Mouse (Mus musculus): ENCODE data around the gene Sv2c.

Gene Sv2c

GRCm38 (mm10) chr13:95944621-95945020 is 187.8 kb downstream of the Sv2c start:
- no peak for DNase-seq (ENCODE audit: low read depth, low spot score)

GRCm38 (mm10) chr13:95943919-95944318 is 188.5 kb downstream of the Sv2c start:
- DNase-seq (ENCODE audit: low read depth, low spot score) = no peak

GRCm38 (mm10) chr13:95942587-95942986 is 189.8 kb downstream of the Sv2c start:
- no peak for DNase-seq (ENCODE audit: low read depth, low spot score)

- no peak for DNase-seq (ENCODE audit: low read depth, low spot score)
Observed at GRCm38 (mm10) chr13:95941861-95942260, 190.5 kb downstream of the Sv2c start.

DNA sequence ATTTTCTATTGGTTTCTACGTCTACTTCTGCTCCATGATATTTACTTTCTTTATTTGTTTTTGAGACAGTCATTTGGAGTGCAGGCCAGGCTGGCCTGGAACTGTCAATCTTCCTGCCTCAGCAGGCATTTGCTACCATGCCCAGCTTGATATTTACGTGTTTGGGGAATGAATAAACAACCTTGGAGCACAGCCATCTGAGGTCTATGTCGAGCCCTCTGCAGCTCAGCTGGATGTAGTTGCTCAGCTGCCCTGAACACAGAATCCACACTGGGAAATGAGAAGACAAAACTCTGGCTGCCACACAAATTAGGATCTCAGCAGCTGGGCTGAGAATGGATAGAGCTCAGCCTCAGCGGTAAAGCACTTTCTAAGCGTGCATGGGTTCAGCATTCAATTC is 191.6 kb downstream of the Sv2c start:
- DNase-seq (ENCODE audit: low read depth, low spot score) = no peak

- DNase-seq (ENCODE audit: low read depth, low spot score) = no peak
Observed at GRCm38 (mm10) chr13:95924201-95924621, 208.2 kb downstream of the Sv2c start.

- no peak for DNase-seq (ENCODE audit: low read depth, low spot score)
Observed at GRCm38 (mm10) chr13:95922626-95923025, 209.8 kb downstream of the Sv2c start.

GRCm38 (mm10) chr13:95918624-95919284 is 213.6 kb downstream of the Sv2c start:
- no peak for DNase-seq (ENCODE audit: low read depth, low spot score)

DNA sequence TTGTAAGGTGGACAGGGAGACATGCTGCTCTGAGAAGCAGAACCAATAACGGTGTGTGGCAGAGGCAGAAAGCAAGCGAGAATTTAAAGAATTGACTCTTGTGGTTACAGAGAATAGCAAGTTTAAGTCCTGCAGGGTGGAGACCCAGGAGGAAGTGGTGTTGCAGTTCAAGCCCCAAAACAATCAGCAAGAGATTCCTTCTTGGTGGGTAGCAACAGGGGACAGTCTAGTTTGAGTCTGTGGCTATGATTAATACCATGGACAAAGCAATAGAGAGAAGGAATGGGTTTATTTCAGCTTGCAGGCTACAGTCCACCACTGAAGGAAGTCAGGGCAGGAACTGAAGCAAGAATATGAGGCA is 219.4 kb downstream of the Sv2c start:
- DNase-seq (ENCODE audit: low read depth, low spot score) = no peak

DNA sequence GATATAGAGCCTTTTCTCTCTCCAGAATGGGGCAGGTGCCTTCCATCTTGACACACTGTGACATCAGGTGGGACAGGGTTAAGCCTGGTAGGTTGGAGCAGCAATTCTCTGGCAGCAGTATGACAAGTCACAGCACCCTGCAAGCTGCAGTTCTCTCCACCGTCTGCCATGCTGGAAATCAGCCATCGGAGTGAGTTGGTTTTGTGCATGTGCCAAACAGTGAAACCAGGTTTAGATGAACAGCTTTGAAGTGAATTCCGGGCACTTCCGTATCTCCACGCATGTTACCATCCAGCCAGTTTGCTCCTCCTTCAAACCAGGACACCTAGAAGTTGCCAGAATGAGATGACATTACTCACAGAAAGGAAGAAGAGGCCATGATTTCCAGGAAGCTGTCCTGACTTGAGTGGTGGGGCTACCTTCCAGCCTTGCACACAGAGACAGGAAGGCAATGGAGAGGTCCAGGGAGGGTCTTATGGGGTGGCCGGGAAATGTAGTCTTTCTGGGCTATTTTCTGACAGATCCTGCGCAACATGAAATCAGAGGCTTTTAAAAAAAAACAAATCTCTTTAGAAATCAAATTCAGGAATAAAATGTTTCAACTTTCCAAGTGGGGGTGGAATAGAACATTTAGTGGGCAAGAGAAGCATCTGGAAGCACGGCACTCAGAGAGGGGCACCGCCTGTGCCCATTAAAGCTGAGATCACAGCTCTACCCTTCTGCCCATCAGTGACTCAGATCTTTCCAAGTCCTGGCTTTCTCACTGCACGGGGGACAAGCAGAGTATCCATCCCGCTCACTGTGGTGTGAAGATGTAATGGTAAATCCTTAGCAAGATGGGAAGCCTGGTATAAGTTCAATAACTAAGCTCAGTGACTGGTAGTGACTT is 220.0 kb downstream of the Sv2c start:
- no peak for DNase-seq (ENCODE audit: low read depth, low spot score)

GRCm38 (mm10) chr13:95910270-95910669 is 222.1 kb downstream of the Sv2c start:
- DNase-seq (ENCODE audit: low read depth, low spot score) = no peak

- DNase-seq (ENCODE audit: low read depth, low spot score) = no peak
Observed at GRCm38 (mm10) chr13:95909244-95909643, 223.1 kb downstream of the Sv2c start.

Data from skeletal muscle tissue, adult 2 months (tissue).